Mouse (Mus musculus) A20 (cell line): ENCODE results near the gene E2f6.

ENCODE experiments used
- DNase-seq: peaks from one replicate; pipeline ENCODE4 v3.0.0-alpha.2; 2011; ENCODE audit warnings: low read depth, low spot score

E2f6 gene

GRCm38 (mm10) chr12:16800259-16800958 lies 10.4 kb upstream of the E2f6 start, which contains the start of gene Greb1:
TSS of gene Greb1 (minus strand) at chr12:16800886.
- DNase-seq = no peak

DNA sequence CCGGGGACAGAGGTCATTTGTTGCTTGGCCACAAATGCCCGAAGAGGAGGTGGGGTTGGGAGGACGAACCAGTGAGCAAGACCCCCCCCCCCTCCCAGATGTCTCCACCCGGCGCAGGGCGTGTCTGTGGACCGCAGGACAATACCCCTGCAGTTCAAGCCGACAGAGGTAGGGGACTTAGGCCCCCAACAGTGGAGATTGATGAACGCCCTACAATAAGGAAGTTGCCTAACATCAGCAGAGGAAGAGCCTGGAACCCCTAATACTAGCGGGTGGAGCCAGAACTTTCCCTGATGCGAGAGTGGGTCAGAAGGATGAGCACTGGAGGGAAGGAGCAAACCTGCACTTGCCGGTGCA lies 9.8 kb upstream of the E2f6 start:
- no peak for DNase-seq

DNA sequence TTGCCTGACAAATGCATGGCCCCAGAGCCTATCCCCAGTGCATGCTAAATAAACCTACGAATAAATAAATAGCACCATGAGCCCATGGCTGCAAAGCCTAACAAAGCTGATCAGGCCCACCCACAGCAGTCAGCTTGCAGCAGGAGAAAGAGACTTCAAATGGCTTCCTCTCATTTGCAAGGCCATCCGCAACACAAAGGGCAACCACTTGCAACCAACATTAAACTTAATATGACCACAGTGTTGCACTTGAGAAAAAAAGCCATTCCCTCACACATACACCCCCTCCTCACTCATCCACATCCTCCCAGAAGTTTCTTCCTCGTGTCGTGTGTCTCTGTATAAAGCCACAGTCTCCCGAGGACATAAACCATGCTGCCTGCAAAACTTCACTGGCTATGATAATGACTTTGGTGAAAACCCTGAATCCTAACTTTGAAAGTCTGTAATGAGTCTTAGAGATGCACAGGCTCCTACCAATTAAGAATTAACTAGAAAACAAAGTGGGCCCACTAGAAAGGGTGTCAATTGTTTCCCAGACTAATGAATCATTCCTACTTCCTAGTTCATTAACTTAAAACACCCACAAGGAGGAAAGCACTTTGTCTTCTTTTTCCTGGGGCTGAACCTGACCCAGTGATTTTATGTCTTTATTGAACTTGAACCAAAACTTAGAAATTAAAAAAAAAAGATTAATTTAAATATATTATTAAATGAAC lies 7.4 kb upstream of the E2f6 start:
- no peak for DNase-seq

GRCm38 (mm10) chr12:16803956-16804430 lies 6.8 kb upstream of the E2f6 start:
- no peak for DNase-seq

- DNase-seq = peak; percentile 81
Measured at GRCm38 (mm10) chr12:16805511-16805910, 5.3 kb upstream of the E2f6 start.

DNA sequence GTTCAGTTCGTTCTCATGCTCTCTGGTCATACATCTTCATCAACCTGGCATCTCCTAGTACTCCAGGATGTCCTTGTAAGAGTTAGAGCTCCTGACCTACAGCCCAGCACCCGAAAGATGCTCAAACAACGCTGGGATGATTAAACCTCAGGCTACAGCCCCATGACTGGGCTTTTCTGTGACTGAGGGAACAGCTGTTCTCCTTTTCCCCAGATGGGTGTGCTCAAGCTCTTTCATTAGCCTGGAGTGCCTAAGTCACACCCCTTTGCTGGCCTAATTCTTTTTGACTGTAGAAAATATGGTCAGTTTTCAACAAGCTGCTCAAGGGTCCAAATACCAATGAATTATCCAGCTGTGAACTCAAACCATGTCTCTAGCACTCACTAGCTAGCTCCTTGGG lies 2.7 kb upstream of the E2f6 start:
- peak; percentile 67 for DNase-seq

- DNase-seq = peak; percentile 40
Measured at GRCm38 (mm10) chr12:16811477-16811876, 714 bp downstream of the E2f6 start.

DNA sequence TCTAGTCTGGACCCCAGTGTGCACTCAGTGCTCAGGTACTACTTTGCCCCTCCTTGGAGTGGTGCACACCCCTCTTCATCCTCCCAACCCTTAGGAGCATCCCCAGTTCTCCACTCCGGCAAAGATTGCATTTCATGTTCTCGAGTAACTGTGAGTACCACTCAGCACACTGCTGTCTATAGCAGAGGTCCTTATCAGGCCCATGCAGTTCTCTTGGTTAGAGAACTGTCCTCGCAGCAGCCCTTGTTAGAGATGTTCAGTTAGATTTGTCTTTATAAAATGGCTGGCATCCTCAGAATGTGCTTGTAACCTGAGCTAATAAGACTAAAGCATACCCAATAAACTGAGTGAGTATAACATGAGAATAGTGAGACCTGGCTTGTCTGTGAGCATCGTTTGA lies 6.4 kb downstream of the E2f6 start:
- no peak for DNase-seq

- DNase-seq = no peak
Measured at GRCm38 (mm10) chr12:16818513-16818912, 7.8 kb downstream of the E2f6 start.

- DNase-seq = no peak
Measured at GRCm38 (mm10) chr12:16820761-16821160, 10.0 kb downstream of the E2f6 start.

- DNase-seq = no peak
Measured at GRCm38 (mm10) chr12:16822181-16822734, 11.5 kb downstream of the E2f6 start.

DNA sequence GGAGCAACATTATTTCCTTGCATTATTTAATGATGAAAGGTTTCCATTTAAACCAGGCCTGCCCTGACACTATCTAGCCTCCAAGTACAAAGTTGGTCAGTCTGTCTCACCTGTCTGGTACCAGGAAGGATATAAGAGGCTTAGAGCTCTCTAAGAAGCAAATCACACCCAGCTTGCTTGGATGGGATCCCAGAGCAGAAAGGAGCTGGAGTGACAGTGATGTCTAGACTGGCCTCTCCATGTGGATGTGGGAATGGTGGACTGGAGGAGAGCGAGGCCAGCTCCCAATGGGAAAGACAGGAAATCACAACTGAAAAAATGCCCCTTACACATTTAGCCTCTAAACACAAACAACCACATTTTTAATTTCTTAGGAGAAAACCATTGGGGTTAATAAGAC lies 12.9 kb downstream of the E2f6 start:
- DNase-seq = no peak

DNA sequence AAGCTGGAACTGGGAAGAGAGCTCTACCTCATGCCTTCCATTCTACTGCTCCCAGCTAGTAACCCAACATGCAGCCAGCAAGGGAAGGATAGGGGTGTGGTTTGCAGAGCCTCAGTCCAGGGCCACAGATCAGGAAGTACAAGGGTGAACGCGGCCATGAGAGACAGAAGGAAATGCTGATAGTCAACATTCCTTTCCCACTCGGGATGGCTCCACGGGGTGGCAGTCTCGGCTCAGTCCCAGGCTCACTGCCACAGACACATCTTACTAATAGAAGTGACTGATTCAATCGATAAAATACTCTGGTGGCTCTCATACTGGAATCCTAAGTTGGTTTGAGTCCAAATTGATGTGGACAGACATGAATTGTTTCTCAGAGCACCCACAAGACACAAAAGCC lies 17.7 kb downstream of the E2f6 start:
- no peak for DNase-seq

GRCm38 (mm10) chr12:16829785-16830184 lies 19.0 kb downstream of the E2f6 start:
- DNase-seq = peak; percentile 55

- no peak for DNase-seq
Measured at GRCm38 (mm10) chr12:16831071-16831470, 20.3 kb downstream of the E2f6 start.

DNA sequence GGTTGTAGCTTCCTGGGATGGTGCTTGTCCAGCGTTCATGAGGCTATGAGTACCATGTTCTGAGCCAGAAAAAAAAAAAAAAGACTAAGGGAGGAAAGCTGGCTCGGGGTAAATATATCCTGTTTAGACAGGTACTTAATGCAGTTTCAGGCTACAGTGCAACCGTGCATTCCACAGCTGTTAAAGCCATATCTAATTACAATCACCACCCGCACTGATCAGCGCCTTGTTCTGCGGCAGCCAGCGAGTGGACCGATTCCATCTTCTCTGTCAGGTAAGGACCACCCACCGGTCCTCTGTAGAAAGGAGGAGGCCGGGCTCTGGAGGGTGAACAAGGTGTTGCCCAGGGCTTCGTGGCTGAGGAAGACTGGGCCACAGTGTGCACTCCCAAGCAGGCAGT lies 23.9 kb downstream of the E2f6 start:
- no peak for DNase-seq

GRCm38 (mm10) chr12:16836188-16836587 lies 25.4 kb downstream of the E2f6 start:
- no peak for DNase-seq

DNA sequence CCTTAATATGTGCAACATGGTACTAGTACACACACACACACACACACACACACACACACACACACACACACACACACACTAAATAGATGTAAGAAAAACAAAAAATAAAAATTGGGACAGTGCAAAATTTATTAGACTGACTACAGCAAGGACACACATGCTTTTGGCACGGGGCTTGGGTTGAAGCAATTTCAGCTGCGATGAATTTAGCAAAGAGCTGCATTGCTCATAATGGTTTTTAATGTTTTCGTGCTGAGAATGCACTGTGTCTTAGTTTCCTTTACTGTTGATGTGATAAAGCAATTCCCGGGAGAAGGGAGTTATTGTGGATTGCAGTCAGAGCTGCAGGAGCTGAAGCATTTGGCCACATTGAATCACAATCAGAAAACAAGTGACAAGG lies 27.0 kb downstream of the E2f6 start:
- no peak for DNase-seq

GRCm38 (mm10) chr12:16840842-16841782 lies 30.3 kb downstream of the E2f6 start:
- DNase-seq = no peak

DNA sequence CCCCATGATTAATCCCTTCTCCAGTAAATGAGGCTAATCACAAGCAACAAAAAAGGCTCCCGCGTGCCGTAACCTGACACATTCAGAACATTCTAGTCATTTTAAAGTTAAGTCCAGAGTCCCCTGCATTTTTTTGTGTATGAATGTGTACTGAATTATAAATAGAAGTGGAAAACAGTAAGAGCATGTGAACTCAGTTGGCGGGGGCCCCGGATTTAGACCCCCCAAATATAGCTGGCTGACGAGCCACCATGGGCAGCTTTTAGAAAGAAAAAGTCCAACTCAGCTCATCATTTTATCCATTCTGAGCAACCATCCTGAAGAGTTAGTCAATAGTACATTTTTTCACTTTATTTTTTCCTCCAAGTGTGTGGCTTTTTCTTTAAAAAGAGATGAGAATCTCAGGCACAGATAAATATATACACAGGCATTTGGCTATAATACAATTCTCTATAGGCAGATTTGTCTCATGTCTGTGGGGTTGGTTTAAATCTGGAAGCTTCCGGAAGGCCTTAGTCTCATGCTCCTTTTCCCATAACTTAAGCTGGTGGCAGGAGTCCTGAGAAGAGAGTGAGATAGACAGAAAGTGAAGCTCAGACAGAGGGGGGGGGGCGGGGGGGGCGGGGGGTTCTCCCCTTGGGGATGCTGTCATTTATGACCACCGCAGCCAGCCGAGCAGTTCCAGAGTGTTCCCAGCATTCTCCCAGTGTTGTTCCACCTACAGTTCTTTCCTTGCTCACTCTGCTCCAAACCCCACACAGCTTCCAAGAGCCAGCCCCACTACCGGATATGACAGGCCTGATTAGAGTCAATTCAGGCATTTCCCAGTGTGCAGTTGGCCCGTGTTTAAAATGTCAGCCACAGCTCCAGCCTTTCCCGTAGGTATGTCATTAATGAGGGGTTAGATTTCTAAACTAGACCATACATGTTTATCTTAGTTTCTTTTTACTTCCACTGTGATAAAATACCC lies 34.1 kb downstream of the E2f6 start:
- no peak for DNase-seq
